Mouse (Mus musculus) gastrocnemius, adult 8-10 months (tissue): ENCODE data around the gene Pla2g12a. TPM values are rescaled to one million over a fixed set of nuclear protein-coding genes. Genes with fewer than 3 reads are reported as not detected.

Source experiments
- total RNA-seq, 4 experiments: library from RNA; stranded (reverse); gene quantifications; 2 replicates each; pipeline ENCODE4 v1.2.4; 2022

Gene Pla2g12a
- total RNA-seq, 4 experiments from 2014 or later, result 83.7 to 92.7 (median 86.9) TPM

Other genes starting within 250 kb of the Pla2g12a start
- 10 to 100 TPM; 30.3 to 34.8 (median 33.8) TPM for gene Egf, start 123.3 kb upstream of the Pla2g12a start, total RNA-seq
- gene Lrit3, start 74.6 kb upstream of the Pla2g12a start, total RNA-seq, result not detected
- gene Rrh, start 56.0 kb upstream of the Pla2g12a start, total RNA-seq, result not detected
- gene Gar1, start 47.2 kb upstream of the Pla2g12a start, total RNA-seq, result 10 to 100 TPM; 13.5 to 24.3 (median 18.7) TPM
- not detected for gene Cfi, start 42.7 kb upstream of the Pla2g12a start, total RNA-seq
- gene Casp6, start 22.8 kb downstream of the Pla2g12a start, total RNA-seq, result 1 to 10 TPM; 1.7 to 2.7 (median 1.9) TPM
- 1 to 10 TPM in 2 of 4 experiments, under 1 TPM in 2; 0.56 to 1.4 (median 0.95) TPM for gene Mcub, start 91.6 kb downstream of the Pla2g12a start, total RNA-seq
- 10 to 100 TPM; 18.4 to 25.6 (median 21.0) TPM for gene Sec24b, start 182.9 kb downstream of the Pla2g12a start, total RNA-seq